Mouse (Mus musculus) ES-E14 (cell line): ENCODE data around the gene Ep400.

Experiments
- HCFC1 ChIP-seq: IDR thresholded peaks from 2 replicates; pipeline ENCODE4 v1.6.1; 2012; ENCODE audit warnings: low read length, inconsistent platforms, borderline replicate concordance; ENCODE audit not compliant: insufficient read depth
- ZC3H11A ChIP-seq: IDR thresholded peaks from 2 replicates; pipeline ENCODE4 v1.6.1; 2012; ENCODE audit warnings: low read depth, mild to moderate bottlenecking, inconsistent platforms, low read length, borderline replicate concordance

DNA sequence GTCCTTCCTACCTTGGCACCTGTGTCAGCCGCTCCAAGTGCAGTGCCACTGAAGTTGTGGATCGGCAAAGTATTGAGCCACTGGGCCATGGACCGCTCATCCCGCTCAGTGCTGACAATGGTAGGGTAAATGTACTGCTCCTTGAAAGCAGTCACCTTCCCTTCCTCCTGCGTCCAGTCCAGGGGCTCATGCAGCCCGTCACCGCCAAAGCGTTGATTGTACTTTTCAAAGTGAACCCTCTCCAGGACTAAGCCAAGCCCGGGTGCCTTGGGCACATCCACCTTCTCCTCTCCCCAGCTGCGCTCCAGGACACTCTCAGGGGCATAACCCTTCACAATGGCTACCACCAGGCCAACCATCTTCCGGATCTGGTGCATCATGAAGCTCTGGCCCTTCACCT, 4.0 kb upstream of the Ep400 start:
- TF ChIP-seq HCFC1 (no peak), ZC3H11A (no peak)
